Mouse (Mus musculus) intestine, embryonic 15.5 days (tissue): Measurements from ENCODE around the gene Fst. TPM values are rescaled to one million over a fixed set of nuclear protein-coding genes. Genes with fewer than 3 reads are reported as not detected.
A peak's percentile ranks its signal among the peaks of the same experiment; 100 is the strongest.

Experiments
- ATAC-seq: fragments of 200-750 bp; cut with Nextera tagmentation; 2 replicates; pipeline ENCODE4 v1.8.0; 2017; ENCODE audit warnings: moderate TSS enrichment, moderate library complexity
- H3K27ac ChIP-seq: fragments of 300-500 bp; sonication (generic); 2 replicates; pipeline ENCODE4 v1.5.1; 2015; ENCODE audit warnings: mild to moderate bottlenecking, inconsistent platforms
- H3K27me3 ChIP-seq: fragments of 300-500 bp; sonication (generic); replicated peaks from 2 replicates; pipeline ENCODE4 v1.6.1; 2015; ENCODE audit warnings: inconsistent platforms
- H3K36me3 ChIP-seq: fragments of 300-500 bp; sonication (generic); 2 replicates; pipeline ENCODE4 v1.6.1; 2015; ENCODE audit warnings: inconsistent platforms
- H3K4me1 ChIP-seq: fragments of 300-500 bp; sonication (generic); replicated peaks from 2 replicates; pipeline ENCODE4 v1.6.1; 2015; ENCODE audit warnings: inconsistent platforms
- H3K4me2 ChIP-seq: fragments of 300-500 bp; sonication (generic); replicated peaks from 2 replicates; pipeline ENCODE4 v1.6.1; 2015; ENCODE audit warnings: mild to moderate bottlenecking, inconsistent platforms
- H3K4me3 ChIP-seq: fragments of 300-500 bp; sonication (generic); replicated peaks from 2 replicates; pipeline ENCODE4 v1.5.1; 2015; ENCODE audit warnings: inconsistent platforms
- H3K9ac ChIP-seq: fragments of 300-500 bp; sonication (generic); 2 replicates; pipeline ENCODE4 v1.6.1; 2015; ENCODE audit warnings: inconsistent platforms
- H3K9me3 ChIP-seq: fragments of 300-500 bp; sonication (generic); 2 replicates; pipeline ENCODE4 v1.6.1; 2016; ENCODE audit warnings: inconsistent platforms
- WGBS: fragments of 180-500 bp; shearing (Covaris S2); methylation state at CpG from one replicate; pipeline ENCODE4 v1.1.7; 2015; 5-methylcytosine and 5-hydroxymethylcytosine counted together
- polyA plus RNA-seq: library from polyadenylated mRNA; unstranded; fragments of >200 nt; fragmentation: Nextera tagmentation; extraction: Ambion mirVana; gene quantifications from 2 replicates; pipeline ENCODE4 v1.2.1, GENCODE M21; 2015

Fst gene
- polyA plus RNA-seq, 1 experiment from 2014 or later, result 30.4 TPM

DNA sequence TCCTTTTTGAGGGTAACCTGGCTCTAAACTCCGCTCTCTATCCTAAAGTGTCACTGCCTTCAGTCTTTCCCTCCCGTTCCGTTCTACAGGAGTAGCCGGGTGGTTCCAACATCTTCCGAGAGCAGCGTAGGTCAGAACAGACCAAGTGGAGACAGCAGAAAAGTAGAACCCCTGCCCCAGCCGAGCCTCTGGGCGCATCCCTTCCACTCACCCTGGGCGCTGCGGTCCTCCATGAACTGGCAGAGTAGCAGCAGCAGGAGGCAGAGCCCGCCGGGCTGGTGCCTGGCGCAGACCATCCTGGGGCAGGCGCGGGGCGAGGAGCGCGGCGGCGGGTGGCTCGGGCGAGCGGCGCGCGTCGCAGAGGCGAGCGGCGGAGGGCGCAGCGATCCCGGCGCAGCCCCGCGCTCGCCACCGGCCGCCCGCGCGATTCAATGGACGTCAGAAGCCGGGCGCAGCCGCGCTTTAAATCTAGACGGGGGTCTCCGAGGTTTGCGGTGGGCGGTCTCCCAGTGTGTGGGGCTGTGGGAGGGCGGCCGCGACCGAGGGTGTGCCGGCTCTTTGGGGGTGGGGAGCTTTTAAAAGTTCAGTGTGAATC lies 363 bp downstream of the Fst start:
- H3K9me3 ChIP-seq, result no peaks in the 10 kb centered on the region
- no peaks in the 10 kb centered on the region for H3K36me3 ChIP-seq
- peaks cover 41% of the 10 kb centered on the region for H3K27me3 ChIP-seq
- WGBS, result under 1% methylated on average over 56 of the region's 56 CpGs
- H3K4me3 ChIP-seq, result peak overlapping the region; percentile 62
- ATAC-seq, result peak; percentile 77
- H3K4me1 ChIP-seq, result peaks cover 13% of the 10 kb centered on the region
- H3K9ac ChIP-seq, result peak overlapping the region; percentile 59
- H3K27ac ChIP-seq, result peak overlapping the region; percentile 70
- H3K4me2 ChIP-seq, result peak overlapping the region; percentile 98

DNA sequence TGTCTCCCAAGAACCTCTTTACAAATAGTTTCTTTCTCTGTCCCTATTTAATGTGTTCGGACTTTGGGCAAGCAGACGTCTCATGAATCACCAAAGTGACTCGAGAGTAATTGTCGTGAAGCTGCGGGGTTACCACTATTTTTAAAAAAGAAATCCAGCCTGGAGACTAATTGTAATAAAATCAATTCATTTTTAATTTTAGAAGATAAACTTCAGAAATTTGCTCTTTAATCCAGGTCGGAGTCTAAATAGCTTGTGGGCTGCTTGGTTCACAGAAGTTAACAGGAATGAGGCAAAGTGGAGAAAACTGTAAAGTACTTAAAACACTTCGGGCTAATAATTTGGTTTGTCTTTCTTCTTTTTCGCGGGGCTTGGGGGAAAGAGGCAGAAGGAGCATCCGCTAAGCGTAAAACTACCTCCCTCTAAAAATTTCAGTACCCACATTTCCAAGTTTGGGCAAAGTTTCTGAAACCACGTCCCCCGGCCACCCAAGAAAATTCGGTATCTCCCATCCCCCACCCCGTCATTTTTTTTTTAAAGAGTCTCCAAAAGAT lies 1.1 kb downstream of the Fst start:
- Histone ChIP-seq H3K9me3 (no peaks in the 10 kb centered on the region), H3K27ac (no peak overlapping the region), H3K4me2 (peak overlapping the region; percentile 98), H3K9ac (peak overlapping the region; percentile 59; the same call in 1 of the 2 replicates), H3K4me1 (peaks cover 13% of the 10 kb centered on the region), H3K27me3 (peaks cover 41% of the 10 kb centered on the region), H3K4me3 (peak overlapping the region; percentile 62), H3K36me3 (no peaks in the 10 kb centered on the region)
- 2% methylated on average over 15 of the region's 15 CpGs for WGBS
- no peak for ATAC-seq

- Histone ChIP-seq H3K9ac (peak overlapping the region; percentile 42; the same call in 1 of the 2 replicates), H3K27me3 (peaks cover 41% of the 10 kb centered on the region), H3K9me3 (no peaks in the 10 kb centered on the region), H3K4me1 (peaks cover 13% of the 10 kb centered on the region), H3K4me2 (peak overlapping the region; percentile 98), H3K4me3 (peak overlapping the region; percentile 62), H3K36me3 (no peaks in the 10 kb centered on the region), H3K27ac (no peak overlapping the region)
- WGBS, result 1% methylated on average over 44 of the region's 44 CpGs
- no peak; the same call in 1 of the 2 replicates for ATAC-seq
These were observed 1.8 kb downstream of the Fst start for GRCm38 (mm10) chr13:114456766-114457566.

GRCm38 (mm10) chr13:114456224-114456623 lies 2.5 kb downstream of the Fst start:
- Histone ChIP-seq H3K4me3 (peak overlapping the region; percentile 62), H3K27me3 (peaks cover 34% of the 10 kb centered on the region), H3K4me2 (peak overlapping the region; percentile 98), H3K36me3 (no peaks in the 10 kb centered on the region), H3K9ac (0 out of 2 replicates have a peak overlapping the region, but pooled peaks have one; percentile 18), H3K4me1 (peaks cover 13% of the 10 kb centered on the region), H3K27ac (no peak overlapping the region), H3K9me3 (no peaks in the 10 kb centered on the region)
- 3% methylated on average over 14 of the region's 14 CpGs for WGBS
- ATAC-seq, result peak; percentile 40; the same call in 1 of the 2 replicates

- 58% methylated on average over 13 of the region's 13 CpGs for WGBS
- H3K9me3 ChIP-seq, result no peaks in the 10 kb centered on the region
- H3K27ac ChIP-seq, result no peak overlapping the region
- H3K27me3 ChIP-seq, result peaks cover 34% of the 10 kb centered on the region
- no peaks in the 10 kb centered on the region for H3K36me3 ChIP-seq
- peak overlapping the region; percentile 62; the same call in 1 of the 2 replicates for H3K4me3 ChIP-seq
- no peak for ATAC-seq
- peaks cover 13% of the 10 kb centered on the region for H3K4me1 ChIP-seq
- H3K9ac ChIP-seq, result no peak overlapping the region
- peak overlapping the region; percentile 98 for H3K4me2 ChIP-seq
These were observed 3.0 kb downstream of the Fst start for GRCm38 (mm10) chr13:114455788-114456187.

GRCm38 (mm10) chr13:114447213-114447612 lies 11.5 kb downstream of the Fst start:
- 84% methylated on average over 2 of the region's 2 CpGs for WGBS
- no peak overlapping the region for H3K4me2 ChIP-seq
- H3K36me3 ChIP-seq, result no peaks in the 10 kb centered on the region
- H3K27ac ChIP-seq, result no peak overlapping the region
- no peaks in the 10 kb centered on the region for H3K4me1 ChIP-seq
- H3K9me3 ChIP-seq, result no peaks in the 10 kb centered on the region
- ATAC-seq, result no peak
- H3K27me3 ChIP-seq, result no peaks in the 10 kb centered on the region
- H3K9ac ChIP-seq, result no peak overlapping the region
- H3K4me3 ChIP-seq, result no peak overlapping the region

GRCm38 (mm10) chr13:114432491-114432890 lies 26.3 kb downstream of the Fst start:
- no peak for ATAC-seq
- Histone ChIP-seq H3K9ac (no peak overlapping the region), H3K27me3 (no peaks in the 10 kb centered on the region), H3K27ac (no peak overlapping the region), H3K4me2 (no peak overlapping the region), H3K4me1 (no peaks in the 10 kb centered on the region), H3K4me3 (no peak overlapping the region), H3K36me3 (no peaks in the 10 kb centered on the region), H3K9me3 (no peaks in the 10 kb centered on the region)
- 75% methylated on average over 5 of the region's 5 CpGs for whole genome bisulfite sequencing

GRCm38 (mm10) chr13:114425230-114425629 lies 33.5 kb downstream of the Fst start:
- no peak for ATAC-seq
- H3K9me3 ChIP-seq, result no peaks in the 10 kb centered on the region
- no peaks in the 10 kb centered on the region for H3K27me3 ChIP-seq
- H3K9ac ChIP-seq, result no peak overlapping the region
- no peak overlapping the region for H3K4me3 ChIP-seq
- H3K27ac ChIP-seq, result no peak overlapping the region
- no peaks in the 10 kb centered on the region for H3K36me3 ChIP-seq
- no peaks in the 10 kb centered on the region for H3K4me1 ChIP-seq
- 96% methylated on average over 5 of the region's 5 CpGs for WGBS
- no peak overlapping the region for H3K4me2 ChIP-seq

- Histone ChIP-seq H3K4me3 (no peak overlapping the region), H3K9me3 (no peaks in the 10 kb centered on the region), H3K9ac (no peak overlapping the region), H3K4me2 (no peak overlapping the region), H3K4me1 (no peaks in the 10 kb centered on the region), H3K36me3 (no peaks in the 10 kb centered on the region), H3K27ac (no peak overlapping the region), H3K27me3 (no peaks in the 10 kb centered on the region)
- no peak for ATAC-seq
- 80% methylated on average over 8 of the region's 8 CpGs for WGBS
These were observed 38.5 kb downstream of the Fst start for GRCm38 (mm10) chr13:114420235-114420634.

DNA sequence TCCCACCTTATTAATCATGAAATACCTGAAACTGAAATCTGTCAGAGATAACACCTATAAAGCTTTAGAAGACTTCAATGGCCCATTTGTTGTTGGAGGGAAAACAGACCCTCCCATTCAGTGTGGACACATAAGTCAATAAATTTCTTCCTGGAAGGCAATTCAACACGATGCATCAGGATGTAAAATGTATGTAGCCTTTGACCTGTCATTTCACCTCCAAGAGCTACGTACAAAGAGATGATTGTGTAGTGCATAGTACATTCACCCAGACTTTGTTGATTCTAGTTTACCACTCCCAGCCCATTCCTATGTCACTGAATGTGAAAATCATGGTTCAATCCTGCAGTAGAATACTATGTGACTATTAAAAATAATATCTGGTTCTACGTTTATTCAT lies 39.4 kb downstream of the Fst start:
- H3K36me3 ChIP-seq, result no peaks in the 10 kb centered on the region
- ATAC-seq, result peak; percentile 90
- H3K4me3 ChIP-seq, result no peak overlapping the region
- no peaks in the 10 kb centered on the region for H3K4me1 ChIP-seq
- no peak overlapping the region for H3K27ac ChIP-seq
- 56% methylated on average over 3 of the region's 3 CpGs for WGBS
- no peak overlapping the region for H3K9ac ChIP-seq
- no peak overlapping the region for H3K4me2 ChIP-seq
- H3K9me3 ChIP-seq, result no peaks in the 10 kb centered on the region
- H3K27me3 ChIP-seq, result no peaks in the 10 kb centered on the region

- no peak overlapping the region for H3K27ac ChIP-seq
- no peaks in the 10 kb centered on the region for H3K27me3 ChIP-seq
- no peaks in the 10 kb centered on the region for H3K4me1 ChIP-seq
- H3K4me2 ChIP-seq, result no peak overlapping the region
- H3K4me3 ChIP-seq, result no peak overlapping the region
- no peak overlapping the region for H3K9ac ChIP-seq
- no peaks in the 10 kb centered on the region for H3K9me3 ChIP-seq
- no peaks in the 10 kb centered on the region for H3K36me3 ChIP-seq
- no peak for ATAC-seq
These were observed 46.4 kb downstream of the Fst start for GRCm38 (mm10) chr13:114412326-114412725.

DNA sequence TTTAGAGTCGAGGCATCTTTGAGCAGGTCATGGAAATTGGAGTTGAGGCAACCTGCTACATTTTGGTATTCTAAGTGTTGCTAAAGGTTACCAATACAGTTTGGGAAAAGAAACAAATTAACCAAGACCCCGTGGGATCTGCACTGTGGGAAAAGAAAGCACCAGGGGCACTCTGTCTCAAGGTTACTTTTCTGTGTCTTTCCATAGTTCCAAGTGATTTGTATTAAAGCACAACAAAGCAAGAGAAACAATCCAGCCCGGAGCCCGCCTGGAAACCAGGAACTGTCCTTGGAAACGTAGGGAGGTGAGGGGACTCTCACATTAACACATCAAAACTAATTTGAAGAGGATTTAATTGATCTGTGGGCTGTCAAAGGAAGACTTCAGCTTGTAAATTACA lies 51.9 kb downstream of the Fst start:
- 22% methylated on average over 5 of the region's 5 CpGs for WGBS
- H3K4me2 ChIP-seq, result no peak overlapping the region
- no peaks in the 10 kb centered on the region for H3K9me3 ChIP-seq
- ATAC-seq, result no peak
- H3K27me3 ChIP-seq, result no peaks in the 10 kb centered on the region
- H3K36me3 ChIP-seq, result no peaks in the 10 kb centered on the region
- no peak overlapping the region for H3K4me3 ChIP-seq
- H3K27ac ChIP-seq, result no peak overlapping the region
- no peaks in the 10 kb centered on the region for H3K4me1 ChIP-seq
- H3K9ac ChIP-seq, result no peak overlapping the region
